Mouse (Mus musculus): ENCODE data around the gene Brd3os.

- TF ChIP-seq TAL1 (IDR thresholded peaks at IDR 0.05; ENCODE audit: low read length) (no peak), GATA1 (IDR thresholded peaks at IDR 0.05; ENCODE audit: low read length) (no peak)
Measured at GRCm38 (mm10) chr2:27400083-27400482, 42.0 kb upstream of the Brd3os start.
